Mouse (Mus musculus) adrenal gland, adult 8-10 months (tissue): ENCODE results near the gene Ucma. TPM values are rescaled to one million over a fixed set of nuclear protein-coding genes. Genes with fewer than 3 reads are reported as not detected.

Experiments
- total RNA-seq, 4 experiments: library from RNA; stranded (reverse); gene quantifications; 2 replicates each; pipeline ENCODE4 v1.2.4; 2022

The Ucma gene
- total RNA-seq, 4 experiments from 2014 or later = not detected

Other genes starting within 250 kb of the Ucma start
- 10 to 100 TPM; 55.4 to 66.8 (median 59.2) TPM for gene Sephs1, start 94.6 kb upstream of the Ucma start, total RNA-seq
- gene Phyh, start 57.1 kb upstream of the Ucma start, total RNA-seq = 100 to 1,000 TPM; 169 to 329 (median 213) TPM
- gene Mcm10, start 36.7 kb downstream of the Ucma start, total RNA-seq = 1 to 10 TPM; 2.0 to 7.3 (median 5.1) TPM
- 100 to 1,000 TPM in 2 of 4 experiments, 10 to 100 TPM in 2; 75.5 to 187 (median 117) TPM for gene Optn, start 87.9 kb downstream of the Ucma start, total RNA-seq
- gene Ccdc3, start 161.7 kb downstream of the Ucma start, total RNA-seq = 10 to 100 TPM in 2 of 4 experiments, 1 to 10 TPM in 2; 7.9 to 30.5 (median 11.8) TPM